Mouse (Mus musculus) heart, embryonic 11.5 days (tissue): Measurements from ENCODE around the gene Pxk. TPM values are rescaled to one million over a fixed set of nuclear protein-coding genes. Genes with fewer than 3 reads are reported as not detected.

Experiments used
- ATAC-seq: fragments of 200-750 bp; cut with Nextera tagmentation; replicated peaks from 2 replicates; pipeline ENCODE4 v1.8.0; 2017; ENCODE audit warnings: moderate library complexity; ENCODE audit not compliant: insufficient number of reproducible peaks, low FRiP score, low TSS enrichment
- H3K27ac ChIP-seq: fragments of 300-500 bp; sonication (generic); 2 replicates; pipeline ENCODE4 v1.5.1; 2014; ENCODE audit warnings: mild to moderate bottlenecking, low read depth, low read length
- H3K27me3 ChIP-seq: fragments of 300-500 bp; sonication (generic); 2 replicates; pipeline ENCODE4 v1.6.1; 2014; ENCODE audit warnings: mild to moderate bottlenecking, low read length, mixed read lengths; ENCODE audit not compliant: control insufficient read depth, insufficient read depth
- H3K36me3 ChIP-seq: fragments of 300-500 bp; sonication (generic); 2 replicates; pipeline ENCODE4 v1.6.1; 2014; ENCODE audit warnings: mild to moderate bottlenecking, low read length, moderate library complexity, mixed read lengths; ENCODE audit not compliant: control insufficient read depth, insufficient read depth
- H3K4me1 ChIP-seq: fragments of 300-500 bp; sonication (generic); 2 replicates; pipeline ENCODE4 v1.6.1; 2014; ENCODE audit warnings: low read length; ENCODE audit not compliant: control insufficient read depth, insufficient read depth
- H3K4me2 ChIP-seq: fragments of 300-500 bp; sonication (generic); 2 replicates; pipeline ENCODE4 v1.6.1; 2014; ENCODE audit warnings: mild to moderate bottlenecking, moderate library complexity
- H3K4me3 ChIP-seq: fragments of 300-500 bp; sonication (generic); 2 replicates; pipeline ENCODE4 v1.5.1; 2014; ENCODE audit warnings: low read depth, low read length
- H3K9ac ChIP-seq: fragments of 300-500 bp; sonication (generic); 2 replicates; pipeline ENCODE4 v1.6.1; 2014; ENCODE audit warnings: mild to moderate bottlenecking, low read depth, low read length, moderate library complexity
- H3K9me3 ChIP-seq: fragments of 300-500 bp; sonication (generic); replicated peaks from 2 replicates; pipeline ENCODE4 v1.6.1; 2016; ENCODE audit warnings: low read length; ENCODE audit not compliant: control insufficient read depth
- WGBS: fragments of 180-500 bp; shearing (Covaris S2); extraction: QIAGEN DNeasy Blood & Tissue Kit; methylation state at CpG from one replicate; pipeline ENCODE4 v1.1.7; 2014; ENCODE audit not compliant: insufficient replicate concordance; 5-methylcytosine and 5-hydroxymethylcytosine counted together
- polyA plus RNA-seq: library from polyadenylated mRNA; unstranded; fragments of >200 nt; fragmentation: Nextera tagmentation; extraction: Ambion mirVana; gene quantifications from 2 replicates; pipeline ENCODE4 v1.2.1, GENCODE M21; 2014

The Pxk gene
- polyA plus RNA-seq = 26.6 and 28.8 TPM in 2 replicates

- H3K9ac ChIP-seq = peak within 1 kb of the TSS; percentile 75
- peak within 1 kb of the TSS; percentile 74 for H3K4me2 ChIP-seq
- no peaks in the 10 kb centered on the region for H3K9me3 ChIP-seq
- H3K4me3 ChIP-seq = peak within 1 kb of the TSS; percentile 70
- H3K36me3 ChIP-seq = no peaks in the 10 kb centered on the region
- WGBS = under 1% methylated on average over 74 of the region's 89 CpGs
- ATAC-seq = peak; percentile 92
- H3K27me3 ChIP-seq = no peaks in the 10 kb centered on the region
- peak within 1 kb of the TSS; percentile 46; the same call in 1 of the 2 replicates for H3K27ac ChIP-seq
- peaks cover 3% of the 10 kb centered on the region for H3K4me1 ChIP-seq
Measured at GRCm38 (mm10) chr14:8097978-8098686, at the start of gene Pxk. Gene Pxk (plus strand): TSS chr14:8098211.

GRCm38 (mm10) chr14:8049334-8049733 lies 48.7 kb upstream of the Pxk start:
- Histone ChIP-seq H3K27ac (no peak overlapping the region), H3K36me3 (no peaks in the 10 kb centered on the region), H3K27me3 (no peaks in the 10 kb centered on the region), H3K9ac (no peak overlapping the region), H3K4me1 (no peaks in the 10 kb centered on the region), H3K4me3 (no peak overlapping the region), H3K9me3 (no peaks in the 10 kb centered on the region), H3K4me2 (no peak overlapping the region)
- 83% methylated on average over 10 of the region's 10 CpGs for WGBS
- ATAC-seq = no peak

GRCm38 (mm10) chr14:8051869-8052268 lies 46.1 kb upstream of the Pxk start:
- no peak for ATAC-seq
- no peak overlapping the region for H3K4me2 ChIP-seq
- 89% methylated on average over 2 of the region's 2 CpGs for WGBS

GRCm38 (mm10) chr14:8052661-8053060 lies 45.4 kb upstream of the Pxk start:
- Histone ChIP-seq H3K27ac (no peak overlapping the region), H3K9me3 (no peaks in the 10 kb centered on the region), H3K36me3 (no peaks in the 10 kb centered on the region), H3K9ac (no peak overlapping the region), H3K4me2 (no peak overlapping the region), H3K27me3 (no peaks in the 10 kb centered on the region), H3K4me3 (no peak overlapping the region), H3K4me1 (no peaks in the 10 kb centered on the region)
- no peak for ATAC-seq
- WGBS = 89% methylated on average over 7 of the region's 7 CpGs

More at GRCm38 (mm10) chr14:8051869-8052268, 46.1 kb upstream of the Pxk start:
- no peaks in the 10 kb centered on the region for H3K36me3 ChIP-seq
- H3K9ac ChIP-seq = no peak overlapping the region
- no peaks in the 10 kb centered on the region for H3K27me3 ChIP-seq
- H3K9me3 ChIP-seq = no peaks in the 10 kb centered on the region
- H3K27ac ChIP-seq = no peak overlapping the region
- no peak overlapping the region for H3K4me3 ChIP-seq
- no peaks in the 10 kb centered on the region for H3K4me1 ChIP-seq

- no peak overlapping the region for H3K4me2 ChIP-seq
Measured at GRCm38 (mm10) chr14:8054310-8055102, 43.5 kb upstream of the Pxk start.

GRCm38 (mm10) chr14:8056076-8056475 lies 41.9 kb upstream of the Pxk start:
- no peak for ATAC-seq
- Histone ChIP-seq H3K4me3 (no peak overlapping the region), H3K4me2 (no peak overlapping the region), H3K4me1 (no peaks in the 10 kb centered on the region), H3K36me3 (no peaks in the 10 kb centered on the region), H3K9ac (no peak overlapping the region), H3K9me3 (no peaks in the 10 kb centered on the region), H3K27me3 (no peaks in the 10 kb centered on the region), H3K27ac (no peak overlapping the region)
- WGBS = 85% methylated on average over 5 of the region's 5 CpGs

More at GRCm38 (mm10) chr14:8054310-8055102, 43.5 kb upstream of the Pxk start:
- Histone ChIP-seq H3K9me3 (no peaks in the 10 kb centered on the region), H3K36me3 (no peaks in the 10 kb centered on the region), H3K4me1 (no peaks in the 10 kb centered on the region), H3K9ac (no peak overlapping the region), H3K27ac (no peak overlapping the region), H3K27me3 (no peaks in the 10 kb centered on the region), H3K4me3 (no peak overlapping the region)
- 28% methylated on average over 16 of the region's 17 CpGs for WGBS
- ATAC-seq = no peak

- no peaks in the 10 kb centered on the region for H3K36me3 ChIP-seq
- 86% methylated on average over 7 of the region's 7 CpGs for WGBS
Measured at GRCm38 (mm10) chr14:8059938-8060337, 38.1 kb upstream of the Pxk start.

GRCm38 (mm10) chr14:8062076-8062475 lies 35.9 kb upstream of the Pxk start:
- Histone ChIP-seq H3K4me2 (no peak overlapping the region), H3K27me3 (no peaks in the 10 kb centered on the region), H3K9ac (no peak overlapping the region), H3K4me1 (peaks cover 5% of the 10 kb centered on the region; the same call in 1 of the 2 replicates), H3K27ac (no peak overlapping the region), H3K36me3 (no peaks in the 10 kb centered on the region), H3K4me3 (no peak overlapping the region), H3K9me3 (no peaks in the 10 kb centered on the region)
- ATAC-seq = no peak
- WGBS = 24% methylated on average over 3 of the region's 3 CpGs

More at GRCm38 (mm10) chr14:8059938-8060337, 38.1 kb upstream of the Pxk start:
- Histone ChIP-seq H3K4me3 (no peak overlapping the region), H3K27ac (no peak overlapping the region), H3K9ac (no peak overlapping the region), H3K4me2 (no peak overlapping the region), H3K27me3 (no peaks in the 10 kb centered on the region), H3K4me1 (peaks cover 5% of the 10 kb centered on the region; the same call in 1 of the 2 replicates), H3K9me3 (no peaks in the 10 kb centered on the region)
- ATAC-seq = no peak
